Mouse (Mus musculus) testis, adult 2 months (tissue): ENCODE data around the gene Fpgs. TPM values are rescaled to one million over a fixed set of nuclear protein-coding genes. Genes with fewer than 3 reads are reported as not detected.

ENCODE experiments used
- H3K27ac ChIP-seq: fragments of 200-500 bp; 2 replicates; pipeline ENCODE4 v1.5.1; 2012; ENCODE audit warnings: low read depth, low read length; ENCODE audit not compliant: control insufficient read depth, insufficient read depth
- H3K27me3 ChIP-seq: fragments of 200-500 bp; 2 replicates; pipeline ENCODE4 v1.6.1; 2012; ENCODE audit warnings: mild to moderate bottlenecking, low read length, moderate library complexity; ENCODE audit not compliant: control insufficient read depth, insufficient read depth
- H3K36me3 ChIP-seq: fragments of 200-500 bp; 2 replicates; pipeline ENCODE4 v1.6.1; 2012; ENCODE audit warnings: mild to moderate bottlenecking, low read length; ENCODE audit not compliant: control insufficient read depth, insufficient read depth
- H3K4me1 ChIP-seq: fragments of 200-500 bp; 2 replicates; pipeline ENCODE4 v1.6.1; 2012; ENCODE audit warnings: low read length; ENCODE audit not compliant: control insufficient read depth, insufficient read depth
- H3K4me3 ChIP-seq: fragments of 200-500 bp; 2 replicates; pipeline ENCODE4 v1.5.1; 2012; ENCODE audit warnings: low read depth, mild to moderate bottlenecking, low read length, moderate library complexity, mixed read lengths; ENCODE audit not compliant: control insufficient read depth
- CTCF ChIP-seq: fragments of 200-500 bp; IDR thresholded peaks from 2 replicates; pipeline ENCODE4 v1.5.1; 2012; ENCODE audit warnings: low read depth, mild to moderate bottlenecking, inconsistent platforms, low read length, moderate library complexity; ENCODE audit not compliant: control insufficient read depth, insufficient read depth, insufficient replicate concordance
- POLR2A ChIP-seq: fragments of 200-500 bp; IDR thresholded peaks from 2 replicates; pipeline ENCODE4 v1.6.1; 2012; ENCODE audit warnings: low read depth, mild to moderate bottlenecking, inconsistent platforms, low read length, moderate library complexity; ENCODE audit not compliant: control insufficient read depth
- polyA plus RNA-seq: library from polyadenylated mRNA; depleted of rRNA; stranded (reverse); fragments of >200 nt; gene quantifications from 2 replicates; pipeline ENCODE4 v1.2.3, GENCODE M21; 2012

Fpgs gene
- polyA plus RNA-seq, 1 experiment = 39.4 TPM

- TF ChIP-seq POLR2A (no peak), CTCF (no peak)
- Histone ChIP-seq H3K36me3 (no peaks in the 10 kb centered on the region), H3K4me1 (no peaks in the 10 kb centered on the region), H3K27ac (no peak overlapping the region), H3K27me3 (no peaks in the 10 kb centered on the region), H3K4me3 (no peak overlapping the region)
Observed at GRCm38 (mm10) chr2:32734480-32734879, 30.5 kb upstream of the Fpgs start.

- Histone ChIP-seq H3K4me1 (peaks cover 6% of the 10 kb centered on the region), H3K27ac (no peak overlapping the region), H3K27me3 (no peaks in the 10 kb centered on the region), H3K4me3 (no peak overlapping the region), H3K36me3 (no peaks in the 10 kb centered on the region)
- no peak for TF ChIP-seq POLR2A
- TF ChIP-seq CTCF = no peak
Observed at GRCm38 (mm10) chr2:32732695-32733094, 28.8 kb upstream of the Fpgs start.

- no peaks in the 10 kb centered on the region for H3K36me3 ChIP-seq
- no peak overlapping the region for H3K27ac ChIP-seq
- peaks cover 6% of the 10 kb centered on the region for H3K4me1 ChIP-seq
- no peak for TF ChIP-seq CTCF
- TF ChIP-seq POLR2A = no peak
- H3K27me3 ChIP-seq = no peaks in the 10 kb centered on the region
- no peak overlapping the region for H3K4me3 ChIP-seq
Observed at GRCm38 (mm10) chr2:32731911-32732310, 28.0 kb upstream of the Fpgs start.

- Histone ChIP-seq H3K27me3 (no peaks in the 10 kb centered on the region), H3K36me3 (no peaks in the 10 kb centered on the region), H3K4me3 (no peak overlapping the region), H3K4me1 (peaks cover 6% of the 10 kb centered on the region), H3K27ac (no peak overlapping the region)
- TF ChIP-seq CTCF (no peak), POLR2A (no peak)
Observed at GRCm38 (mm10) chr2:32730854-32731253, 26.9 kb upstream of the Fpgs start.

GRCm38 (mm10) chr2:32729547-32729946 is 25.6 kb upstream of the Fpgs start:
- no peaks in the 10 kb centered on the region for H3K36me3 ChIP-seq
- H3K27ac ChIP-seq = no peak overlapping the region
- H3K27me3 ChIP-seq = no peaks in the 10 kb centered on the region
- no peak overlapping the region for H3K4me3 ChIP-seq
- peaks cover 6% of the 10 kb centered on the region for H3K4me1 ChIP-seq
- TF ChIP-seq POLR2A (no peak), CTCF (no peak)

GRCm38 (mm10) chr2:32728463-32728862 is 24.5 kb upstream of the Fpgs start:
- Histone ChIP-seq H3K27ac (no peak overlapping the region; the same call in 1 of the 2 replicates), H3K4me3 (no peak overlapping the region), H3K36me3 (no peaks in the 10 kb centered on the region), H3K4me1 (peaks cover 6% of the 10 kb centered on the region), H3K27me3 (no peaks in the 10 kb centered on the region)
- TF ChIP-seq POLR2A (no peak), CTCF (no peak)

- Histone ChIP-seq H3K36me3 (no peaks in the 10 kb centered on the region), H3K4me1 (peaks cover 6% of the 10 kb centered on the region), H3K4me3 (peak overlapping the region; percentile 30; the same call in 1 of the 2 replicates), H3K27me3 (no peaks in the 10 kb centered on the region), H3K27ac (no peak overlapping the region)
- TF ChIP-seq POLR2A = no peak; the same call in 1 of the 2 replicates
- TF ChIP-seq CTCF = no peak
Observed at GRCm38 (mm10) chr2:32727435-32727834, 23.5 kb upstream of the Fpgs start.

- no peaks in the 10 kb centered on the region for H3K27me3 ChIP-seq
- no peak for TF ChIP-seq POLR2A
- TF ChIP-seq CTCF = no peak
- no peak overlapping the region for H3K4me3 ChIP-seq
- no peak overlapping the region for H3K27ac ChIP-seq
- H3K4me1 ChIP-seq = peaks cover 6% of the 10 kb centered on the region
- no peaks in the 10 kb centered on the region for H3K36me3 ChIP-seq
Observed at GRCm38 (mm10) chr2:32724832-32725790, 21.2 kb upstream of the Fpgs start.
